Mouse (Mus musculus): Measurements from ENCODE around the gene Nr2f6. TPM values are rescaled to one million over a fixed set of nuclear protein-coding genes. Genes with fewer than 3 reads are reported as not detected.

Gene Nr2f6
- polyA plus RNA-seq, 1 experiment from 2014 or later, result 18.8 TPM

GRCm38 (mm10) chr8:71374616-71375206 is 7.0 kb downstream of the Nr2f6 start:
- DNase-seq (no peak), ATAC-seq (ENCODE audit: low read depth) (no peak)
- 68% methylated on average over 17 of the region's 17 CpGs for WGBS (ENCODE audit: insufficient replicate concordance)
- H3K4me3 ChIP-seq (replicated peaks), result no peak overlapping the region
- H3K9me3 ChIP-seq (replicated peaks), result no peaks in the 10 kb centered on the region
- H3K4me1 ChIP-seq (replicated peaks), result peaks cover 76% of the 10 kb centered on the region
- H3K27ac ChIP-seq, result peak overlapping the region; percentile 24; the same call in 1 of the 2 replicates
- H3K27me3 ChIP-seq, result peaks cover 39% of the 10 kb centered on the region
- H3K4me2 ChIP-seq, result no peak overlapping the region
- no peak overlapping the region for H3K9ac ChIP-seq
- peaks cover 34% of the 10 kb centered on the region for H3K36me3 ChIP-seq

- Histone ChIP-seq H3K4me2 (no peak overlapping the region), H3K27me3 (peaks cover 23% of the 10 kb centered on the region), H3K9me3 (replicated peaks) (no peaks in the 10 kb centered on the region), H3K9ac (no peak overlapping the region), H3K27ac (no peak overlapping the region), H3K4me1 (replicated peaks) (peaks cover 76% of the 10 kb centered on the region), H3K4me3 (replicated peaks) (no peak overlapping the region), H3K36me3 (peaks cover 47% of the 10 kb centered on the region)
- no peak for DNase-seq
- WGBS (ENCODE audit: insufficient replicate concordance), result 83% methylated on average over 3 of the region's 3 CpGs
- no peak for ATAC-seq (ENCODE audit: low read depth)
Observed at GRCm38 (mm10) chr8:71373000-71373399, 8.8 kb downstream of the Nr2f6 start.

GRCm38 (mm10) chr8:71372427-71372826 is 9.3 kb downstream of the Nr2f6 start:
- WGBS (ENCODE audit: insufficient replicate concordance), result 87% methylated on average over 12 of the region's 12 CpGs
- peaks cover 76% of the 10 kb centered on the region for H3K4me1 ChIP-seq (replicated peaks)
- H3K9ac ChIP-seq, result no peak overlapping the region
- H3K9me3 ChIP-seq (replicated peaks), result no peaks in the 10 kb centered on the region
- peak overlapping the region; percentile 70; the same call in 1 of the 2 replicates for H3K4me2 ChIP-seq
- no peak overlapping the region for H3K4me3 ChIP-seq (replicated peaks)
- H3K27ac ChIP-seq, result no peak overlapping the region
- H3K27me3 ChIP-seq, result peaks cover 18% of the 10 kb centered on the region
- DNase-seq, result no peak
- no peak for ATAC-seq (ENCODE audit: low read depth)
- H3K36me3 ChIP-seq, result peaks cover 41% of the 10 kb centered on the region

GRCm38 (mm10) chr8:71371236-71371848 is 10.4 kb downstream of the Nr2f6 start, which contains the start of gene Ocel1:
TSS of gene Ocel1 (plus strand) at chr8:71371298.
- peaks cover 38% of the 10 kb centered on the region for H3K36me3 ChIP-seq
- under 1% methylated on average over 68 of the region's 68 CpGs for WGBS (ENCODE audit: insufficient replicate concordance)
- peak within 1 kb of the TSS; percentile 88 for H3K27ac ChIP-seq
- peaks cover 7% of the 10 kb centered on the region for H3K27me3 ChIP-seq
- H3K9me3 ChIP-seq (replicated peaks), result no peaks in the 10 kb centered on the region
- DNase-seq (peak; percentile 98), ATAC-seq (ENCODE audit: low read depth) (peak; percentile 87)
- peak within 1 kb of the TSS; percentile 79 for H3K4me3 ChIP-seq (replicated peaks)
- H3K4me1 ChIP-seq (replicated peaks), result peaks cover 69% of the 10 kb centered on the region
- peak within 1 kb of the TSS; percentile 70 for H3K4me2 ChIP-seq
- peak within 1 kb of the TSS; percentile 81 for H3K9ac ChIP-seq

GRCm38 (mm10) chr8:71370711-71371235 is 11.0 kb downstream of the Nr2f6 start:
- WGBS (ENCODE audit: insufficient replicate concordance), result 13% methylated on average over 5 of the region's 5 CpGs
- H3K4me2 ChIP-seq, result peak overlapping the region; percentile 70
- ATAC-seq (ENCODE audit: low read depth), result no peak
- no peaks in the 10 kb centered on the region for H3K9me3 ChIP-seq (replicated peaks)
- no peak for DNase-seq
- H3K36me3 ChIP-seq, result peaks cover 34% of the 10 kb centered on the region
- peaks cover 1% of the 10 kb centered on the region; the same call in 1 of the 2 replicates for H3K27me3 ChIP-seq
- peak overlapping the region; percentile 73 for H3K27ac ChIP-seq
- H3K4me3 ChIP-seq (replicated peaks), result peak overlapping the region; percentile 79
- H3K9ac ChIP-seq, result peak overlapping the region; percentile 81
- peaks cover 69% of the 10 kb centered on the region for H3K4me1 ChIP-seq (replicated peaks)

GRCm38 (mm10) chr8:71369040-71369718 is 12.6 kb downstream of the Nr2f6 start:
- H3K4me1 ChIP-seq (replicated peaks), result peaks cover 54% of the 10 kb centered on the region
- H3K9me3 ChIP-seq (replicated peaks), result no peaks in the 10 kb centered on the region
- ATAC-seq (ENCODE audit: low read depth), result no peak
- 85% methylated on average over 10 of the region's 10 CpGs for WGBS (ENCODE audit: insufficient replicate concordance)
- peak overlapping the region; percentile 87 for H3K27ac ChIP-seq
- H3K27me3 ChIP-seq, result no peaks in the 10 kb centered on the region
- H3K4me2 ChIP-seq, result peak overlapping the region; percentile 93; the same call in 1 of the 2 replicates
- H3K4me3 ChIP-seq (replicated peaks), result no peak overlapping the region
- no peak for DNase-seq
- peak overlapping the region; percentile 81; the same call in 1 of the 2 replicates for H3K9ac ChIP-seq
- peaks cover 29% of the 10 kb centered on the region for H3K36me3 ChIP-seq

GRCm38 (mm10) chr8:71368366-71368765 is 13.4 kb downstream of the Nr2f6 start:
- Histone ChIP-seq H3K4me1 (replicated peaks) (peaks cover 54% of the 10 kb centered on the region), H3K4me2 (peak overlapping the region; percentile 93), H3K4me3 (replicated peaks) (peak overlapping the region; percentile 65), H3K9me3 (replicated peaks) (no peaks in the 10 kb centered on the region), H3K27ac (peak overlapping the region; percentile 87; the same call in 1 of the 2 replicates), H3K9ac (peak overlapping the region; percentile 81), H3K36me3 (peaks cover 21% of the 10 kb centered on the region), H3K27me3 (no peaks in the 10 kb centered on the region)
- DNase-seq, result no peak
- ATAC-seq (ENCODE audit: low read depth), result no peak

- H3K4me3 ChIP-seq (replicated peaks), result peak overlapping the region; percentile 65
- no peak for ATAC-seq (ENCODE audit: low read depth)
- H3K9me3 ChIP-seq (replicated peaks), result no peaks in the 10 kb centered on the region
- no peak for DNase-seq
- no peaks in the 10 kb centered on the region for H3K27me3 ChIP-seq
- H3K36me3 ChIP-seq, result peaks cover 16% of the 10 kb centered on the region
- H3K27ac ChIP-seq, result peak overlapping the region; percentile 87
- H3K4me1 ChIP-seq (replicated peaks), result peaks cover 54% of the 10 kb centered on the region
- peak overlapping the region; percentile 81 for H3K9ac ChIP-seq
- WGBS (ENCODE audit: insufficient replicate concordance), result 30% methylated on average over 17 of the region's 17 CpGs
- H3K4me2 ChIP-seq, result peak overlapping the region; percentile 93
Observed at GRCm38 (mm10) chr8:71367529-71368176, 14.1 kb downstream of the Nr2f6 start.

GRCm38 (mm10) chr8:71366771-71367528 is 14.8 kb downstream of the Nr2f6 start, which contains the start of gene Use1:
TSS of gene Use1 (plus strand) at chr8:71366848.
- Histone ChIP-seq H3K4me3 (replicated peaks) (peak within 1 kb of the TSS; percentile 65), H3K9me3 (replicated peaks) (no peaks in the 10 kb centered on the region), H3K4me1 (replicated peaks) (peaks cover 48% of the 10 kb centered on the region), H3K27ac (peak within 1 kb of the TSS; percentile 87), H3K27me3 (no peaks in the 10 kb centered on the region), H3K9ac (peak within 1 kb of the TSS; percentile 81), H3K4me2 (peak within 1 kb of the TSS; percentile 93), H3K36me3 (peaks cover 16% of the 10 kb centered on the region)
- DNase-seq (peak; percentile 89), ATAC-seq (ENCODE audit: low read depth) (peak; percentile 73)
- under 1% methylated on average over 56 of the region's 56 CpGs for WGBS (ENCODE audit: insufficient replicate concordance)

- Histone ChIP-seq H3K4me1 (replicated peaks) (no peaks in the 10 kb centered on the region), H3K4me2 (no peak overlapping the region), H3K9me3 (replicated peaks) (no peaks in the 10 kb centered on the region), H3K4me3 (replicated peaks) (no peak overlapping the region), H3K27me3 (no peaks in the 10 kb centered on the region), H3K36me3 (peaks cover 73% of the 10 kb centered on the region), H3K27ac (no peak overlapping the region), H3K9ac (no peak overlapping the region)
- WGBS (ENCODE audit: insufficient replicate concordance), result 80% methylated on average over 3 of the region's 3 CpGs
- DNase-seq, result no peak
- no peak for ATAC-seq (ENCODE audit: low read depth)
Observed at GRCm38 (mm10) chr8:71358026-71358425, 23.7 kb downstream of the Nr2f6 start.

Data from liver, embryonic 13.5 days (tissue).